Mouse (Mus musculus): ENCODE measurements around the gene Cog4. TPM values are rescaled to one million over a fixed set of nuclear protein-coding genes. Genes with fewer than 3 reads are reported as not detected.

Gene Cog4
- polyA plus RNA-seq (2015; fragmentation: Nextera tagmentation; extraction: Ambion mirVana) = 73.9 and 74.9 TPM in 2 replicates

DNA sequence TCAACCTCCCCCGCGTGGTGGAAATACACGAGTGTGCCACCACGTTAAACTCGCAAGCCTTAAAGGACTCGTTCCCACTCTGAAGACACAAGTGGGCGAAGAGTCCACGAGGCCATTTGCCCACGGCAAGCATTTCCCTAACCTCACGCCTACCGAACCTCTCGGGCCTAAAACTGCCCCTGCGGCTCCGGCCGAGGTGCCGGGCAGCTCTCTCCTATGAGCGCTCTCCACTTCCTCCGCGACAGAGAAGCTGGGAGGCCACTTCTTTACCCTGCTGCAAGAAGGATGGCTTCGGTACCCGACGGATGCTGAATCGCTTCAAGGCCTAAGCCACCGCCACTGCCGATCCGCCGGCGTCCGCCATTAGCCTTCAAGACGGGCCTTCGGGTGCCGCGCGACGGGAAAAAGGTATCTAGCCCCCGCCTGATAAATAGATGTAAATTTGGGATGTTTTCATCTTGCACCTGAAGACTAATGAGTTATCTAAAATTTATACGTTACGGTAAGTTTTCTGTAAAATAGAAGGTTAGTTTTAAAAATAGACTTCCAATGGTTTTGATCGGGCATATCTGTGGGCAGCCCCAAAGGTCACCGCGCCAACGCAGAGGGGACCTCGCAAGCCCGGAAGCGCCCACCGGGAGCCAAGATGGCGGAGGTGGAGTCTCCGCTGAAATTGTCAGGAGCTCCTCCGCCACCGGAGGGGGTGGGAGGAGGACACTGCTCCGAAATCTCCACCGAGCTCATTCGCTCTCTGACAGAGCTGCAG is at the start of gene Cog4, which contains the start of gene Sf3b3:
Cog4 (plus strand) TSS at position 196 of the 766 bp plus-strand sequence.
Sf3b3 (minus strand) TSS at position 383 of the 766 bp plus-strand sequence.
- H3K27ac ChIP-seq (ENCODE audit: low read length) = peak within 1 kb of the TSS; percentile 75
- no peaks in the 10 kb centered on the region for H3K9me3 ChIP-seq (ENCODE audit: control insufficient read depth, low read length)
- peak within 1 kb of the TSS; percentile 69 for H3K4me3 ChIP-seq (ENCODE audit: low read length)
- peak within 1 kb of the TSS; percentile 92 for H3K9ac ChIP-seq (ENCODE audit: low read length)
- under 1% methylated on average over 53 of the region's 53 CpGs for WGBS
- H3K27me3 ChIP-seq (ENCODE audit: control insufficient read depth, insufficient read depth, low read depth, low read length) = no peaks in the 10 kb centered on the region
- peaks cover 21% of the 10 kb centered on the region for H3K4me1 ChIP-seq (replicated peaks; ENCODE audit: control insufficient read depth, insufficient read depth, low read length)
- peak within 1 kb of the TSS; percentile 85 for H3K4me2 ChIP-seq (ENCODE audit: low read depth, low read length)
- ATAC-seq (ENCODE audit: low read depth) = peak; percentile 89
- H3K36me3 ChIP-seq (ENCODE audit: control insufficient read depth, insufficient read depth, low read length) = peaks cover 27% of the 10 kb centered on the region

DNA sequence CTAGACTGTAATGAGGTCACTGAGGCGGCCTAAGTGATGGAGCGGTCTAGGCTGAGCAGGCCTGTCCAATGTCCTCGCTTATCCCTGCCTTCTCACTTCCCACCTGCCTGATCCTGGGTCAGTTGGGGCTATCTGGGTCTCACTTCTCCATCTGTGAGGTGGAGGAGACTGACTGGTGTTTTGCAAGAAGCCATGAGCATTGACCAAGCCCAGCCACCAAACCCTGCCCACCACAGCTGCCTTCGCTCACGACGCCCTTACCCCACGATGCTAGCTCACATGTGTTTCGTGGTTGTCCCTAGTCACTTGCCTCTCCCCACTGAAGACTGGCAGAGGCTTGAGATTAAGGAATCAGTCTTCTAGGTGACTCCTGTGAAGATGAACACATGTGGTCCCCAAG is 49.3 kb upstream of the Cog4 start:
- H3K27ac ChIP-seq (ENCODE audit: low read length) = no peak overlapping the region
- peaks cover 4% of the 10 kb centered on the region; the same call in 1 of the 2 replicates for H3K9me3 ChIP-seq (ENCODE audit: control insufficient read depth, low read length)
- H3K27me3 ChIP-seq (ENCODE audit: control insufficient read depth, insufficient read depth, low read depth, low read length) = no peaks in the 10 kb centered on the region
- H3K4me2 ChIP-seq (ENCODE audit: low read depth, low read length) = no peak overlapping the region
- H3K36me3 ChIP-seq (ENCODE audit: control insufficient read depth, insufficient read depth, low read length) = no peaks in the 10 kb centered on the region
- peaks cover 15% of the 10 kb centered on the region for H3K4me1 ChIP-seq (replicated peaks; ENCODE audit: control insufficient read depth, insufficient read depth, low read length)
- 90% methylated on average over 8 of the region's 8 CpGs for WGBS
- H3K4me3 ChIP-seq (ENCODE audit: low read length) = no peak overlapping the region
- ATAC-seq (ENCODE audit: low read depth) = no peak
- H3K9ac ChIP-seq (ENCODE audit: low read length) = no peak overlapping the region

DNA sequence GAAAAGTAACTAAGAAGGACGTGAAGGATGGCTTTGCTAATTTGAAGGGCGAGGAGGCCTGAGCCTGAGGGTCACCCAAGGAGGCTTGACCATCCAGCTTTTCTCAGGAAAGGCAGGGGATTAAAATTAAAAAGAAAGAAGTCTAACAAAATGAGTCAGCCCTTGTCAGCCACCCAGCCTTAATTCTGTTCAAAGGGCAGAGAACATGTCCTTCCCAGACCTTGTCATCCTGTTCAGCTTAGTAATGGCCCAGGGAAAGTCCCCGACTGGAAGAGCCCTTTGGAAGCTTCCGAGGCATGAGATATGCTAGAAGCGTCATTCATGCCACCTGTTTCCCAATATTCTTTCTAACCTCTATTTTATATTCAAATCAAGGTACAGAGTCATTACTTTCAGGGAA is 43.4 kb upstream of the Cog4 start:
- ATAC-seq (ENCODE audit: low read depth) = no peak
- 86% methylated on average over 5 of the region's 5 CpGs for WGBS
- Histone ChIP-seq H3K4me1 (replicated peaks; ENCODE audit: control insufficient read depth, insufficient read depth, low read length) (no peaks in the 10 kb centered on the region; the same call in 1 of the 2 replicates), H3K27ac (ENCODE audit: low read length) (no peak overlapping the region), H3K4me2 (ENCODE audit: low read depth, low read length) (no peak overlapping the region), H3K9me3 (ENCODE audit: control insufficient read depth, low read length) (no peaks in the 10 kb centered on the region), H3K27me3 (ENCODE audit: control insufficient read depth, insufficient read depth, low read depth, low read length) (no peaks in the 10 kb centered on the region), H3K4me3 (ENCODE audit: low read length) (no peak overlapping the region), H3K9ac (ENCODE audit: low read length) (no peak overlapping the region), H3K36me3 (ENCODE audit: control insufficient read depth, insufficient read depth, low read length) (no peaks in the 10 kb centered on the region)

DNA sequence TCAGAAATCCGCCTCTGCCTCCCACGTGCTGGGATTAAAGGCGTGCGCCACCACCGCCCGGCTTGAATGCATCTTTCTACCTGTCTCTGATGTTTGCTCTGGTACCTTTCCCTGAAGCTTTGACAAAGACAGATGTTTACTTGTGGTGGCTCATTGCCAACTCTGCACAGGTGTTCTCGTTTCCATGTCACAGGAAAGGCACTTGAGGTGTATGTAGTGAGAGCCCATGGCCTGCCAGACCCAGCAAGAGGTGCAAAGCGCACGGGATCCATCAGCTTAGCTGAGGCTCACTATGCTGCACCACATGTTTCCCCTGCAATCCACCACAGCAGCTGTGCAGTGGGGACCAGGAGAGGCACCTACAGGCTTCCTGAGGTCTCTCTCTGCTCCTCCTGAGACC is 42.5 kb upstream of the Cog4 start:
- 77% methylated on average over 9 of the region's 9 CpGs for WGBS

DNA sequence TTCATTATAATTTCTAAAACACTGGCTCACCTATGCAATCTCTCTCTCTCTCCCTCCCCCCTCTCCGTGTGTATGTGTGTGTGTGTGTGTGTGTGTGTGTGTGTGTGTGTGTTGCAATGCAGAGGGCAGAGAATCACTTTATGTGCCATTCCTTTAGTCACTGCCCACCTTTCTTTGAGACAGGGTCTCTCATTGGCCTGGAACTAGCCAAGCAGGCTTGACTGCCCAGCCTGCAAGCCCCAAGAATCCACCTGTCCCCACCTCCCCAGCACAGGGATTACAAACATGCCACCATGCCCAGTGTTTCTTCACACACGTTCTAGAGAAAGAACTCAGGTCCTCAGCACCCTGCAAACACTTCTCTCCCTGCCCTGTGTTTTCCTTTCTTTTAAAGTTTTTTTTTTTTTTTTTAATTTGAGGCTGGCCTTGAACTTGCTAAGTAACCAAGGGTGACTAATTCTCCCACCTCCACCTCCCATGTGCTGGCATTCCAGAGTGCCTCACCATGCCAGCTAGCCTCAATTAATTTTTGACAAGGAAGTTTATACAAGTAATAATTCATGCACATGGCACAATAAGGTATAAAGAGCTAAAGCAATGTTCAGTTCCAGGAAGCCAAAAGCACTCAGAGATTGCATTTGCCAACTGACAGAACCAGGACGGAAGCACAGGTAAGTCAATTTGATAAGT is 41.4 kb upstream of the Cog4 start:
- no peak overlapping the region; the same call in 1 of the 2 replicates for H3K4me2 ChIP-seq (ENCODE audit: low read depth, low read length)
- ATAC-seq (ENCODE audit: low read depth) = peak; percentile 37; the same call in 1 of the 2 replicates

More for the DNA sequence above, 42.5 kb upstream of the Cog4 start:
- Histone ChIP-seq H3K4me3 (ENCODE audit: low read length) (no peak overlapping the region), H3K4me1 (replicated peaks; ENCODE audit: control insufficient read depth, insufficient read depth, low read length) (peaks cover 6% of the 10 kb centered on the region), H3K27ac (ENCODE audit: low read length) (no peak overlapping the region), H3K4me2 (ENCODE audit: low read depth, low read length) (no peak overlapping the region), H3K27me3 (ENCODE audit: control insufficient read depth, insufficient read depth, low read depth, low read length) (no peaks in the 10 kb centered on the region), H3K36me3 (ENCODE audit: control insufficient read depth, insufficient read depth, low read length) (no peaks in the 10 kb centered on the region), H3K9ac (ENCODE audit: low read length) (no peak overlapping the region), H3K9me3 (ENCODE audit: control insufficient read depth, low read length) (no peaks in the 10 kb centered on the region)
- no peak for ATAC-seq (ENCODE audit: low read depth)

DNA sequence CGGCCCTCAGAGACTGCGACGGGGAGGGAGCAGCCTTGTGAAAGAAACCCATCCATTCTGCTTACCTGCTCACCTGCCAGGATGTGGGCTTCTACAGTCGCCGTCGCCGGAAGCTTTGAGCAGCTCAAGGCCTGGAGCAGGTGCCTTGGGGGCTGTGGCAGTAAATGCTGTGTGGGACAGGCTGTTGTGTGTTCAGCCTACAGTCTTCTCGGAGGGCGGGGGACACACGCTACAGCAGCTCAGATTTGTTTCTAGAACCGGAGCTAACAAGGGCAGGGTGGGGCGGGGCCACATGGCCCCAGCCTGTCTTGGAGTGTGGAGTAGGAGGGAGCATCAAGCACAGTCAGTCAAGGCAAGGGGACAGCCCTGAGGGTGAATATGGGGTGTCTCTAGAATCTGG is 40.7 kb upstream of the Cog4 start, which contains the start of gene Il34:
Il34 (minus strand) TSS at position 256 of the 400 bp plus-strand sequence.
- WGBS = 19% methylated on average over 12 of the region's 12 CpGs
- H3K9me3 ChIP-seq (ENCODE audit: control insufficient read depth, low read length) = no peaks in the 10 kb centered on the region
- H3K4me3 ChIP-seq (ENCODE audit: low read length) = peak within 1 kb of the TSS; percentile 31
- H3K9ac ChIP-seq (ENCODE audit: low read length) = peak within 1 kb of the TSS; percentile 49; the same call in 1 of the 2 replicates
- H3K27ac ChIP-seq (ENCODE audit: low read length) = peak within 1 kb of the TSS; percentile 71
- H3K4me2 ChIP-seq (ENCODE audit: low read depth, low read length) = peak within 1 kb of the TSS; percentile 42
- H3K4me1 ChIP-seq (replicated peaks; ENCODE audit: control insufficient read depth, insufficient read depth, low read length) = peaks cover 14% of the 10 kb centered on the region
- H3K27me3 ChIP-seq (ENCODE audit: control insufficient read depth, insufficient read depth, low read depth, low read length) = no peaks in the 10 kb centered on the region
- peaks cover 16% of the 10 kb centered on the region for H3K36me3 ChIP-seq (ENCODE audit: control insufficient read depth, insufficient read depth, low read length)
- peak; percentile 19 for ATAC-seq (ENCODE audit: low read depth)

More for the DNA sequence above, 41.4 kb upstream of the Cog4 start:
- Histone ChIP-seq H3K4me1 (replicated peaks; ENCODE audit: control insufficient read depth, insufficient read depth, low read length) (peaks cover 14% of the 10 kb centered on the region), H3K27ac (ENCODE audit: low read length) (peak overlapping the region; percentile 71), H3K9me3 (ENCODE audit: control insufficient read depth, low read length) (no peaks in the 10 kb centered on the region), H3K9ac (ENCODE audit: low read length) (no peak overlapping the region), H3K36me3 (ENCODE audit: control insufficient read depth, insufficient read depth, low read length) (peaks cover 9% of the 10 kb centered on the region), H3K27me3 (ENCODE audit: control insufficient read depth, insufficient read depth, low read depth, low read length) (no peaks in the 10 kb centered on the region), H3K4me3 (ENCODE audit: low read length) (no peak overlapping the region; the same call in 1 of the 2 replicates)
- 34% methylated on average over 3 of the region's 3 CpGs for WGBS

DNA sequence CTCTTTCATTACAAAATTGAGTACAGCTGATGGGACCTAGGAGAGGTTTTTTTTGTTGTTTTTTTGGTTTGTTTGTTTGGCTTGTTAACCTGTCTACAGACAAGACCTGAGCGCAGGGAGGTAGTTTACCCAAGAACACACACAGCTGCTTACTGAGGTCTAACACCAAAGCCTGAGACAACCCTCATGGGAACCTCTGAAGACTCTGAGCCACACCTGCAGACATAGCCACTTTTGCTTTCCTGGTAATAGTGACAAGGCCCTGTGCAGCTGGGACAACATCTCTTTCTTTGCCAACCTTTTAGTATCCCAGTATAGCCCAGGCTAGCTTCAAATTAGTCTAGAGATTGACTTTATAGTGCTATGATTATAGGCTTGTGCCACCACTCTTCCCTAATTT is 40.3 kb upstream of the Cog4 start:
- Histone ChIP-seq H3K9me3 (ENCODE audit: control insufficient read depth, low read length) (no peaks in the 10 kb centered on the region), H3K27ac (ENCODE audit: low read length) (no peak overlapping the region), H3K4me3 (ENCODE audit: low read length) (no peak overlapping the region), H3K9ac (ENCODE audit: low read length) (no peak overlapping the region), H3K4me1 (replicated peaks; ENCODE audit: control insufficient read depth, insufficient read depth, low read length) (peaks cover 14% of the 10 kb centered on the region), H3K27me3 (ENCODE audit: control insufficient read depth, insufficient read depth, low read depth, low read length) (no peaks in the 10 kb centered on the region), H3K36me3 (ENCODE audit: control insufficient read depth, insufficient read depth, low read length) (peaks cover 20% of the 10 kb centered on the region), H3K4me2 (ENCODE audit: low read depth, low read length) (no peak overlapping the region)
- WGBS = 73% methylated on average over 1 of the region's 1 CpGs
- ATAC-seq (ENCODE audit: low read depth) = no peak

DNA sequence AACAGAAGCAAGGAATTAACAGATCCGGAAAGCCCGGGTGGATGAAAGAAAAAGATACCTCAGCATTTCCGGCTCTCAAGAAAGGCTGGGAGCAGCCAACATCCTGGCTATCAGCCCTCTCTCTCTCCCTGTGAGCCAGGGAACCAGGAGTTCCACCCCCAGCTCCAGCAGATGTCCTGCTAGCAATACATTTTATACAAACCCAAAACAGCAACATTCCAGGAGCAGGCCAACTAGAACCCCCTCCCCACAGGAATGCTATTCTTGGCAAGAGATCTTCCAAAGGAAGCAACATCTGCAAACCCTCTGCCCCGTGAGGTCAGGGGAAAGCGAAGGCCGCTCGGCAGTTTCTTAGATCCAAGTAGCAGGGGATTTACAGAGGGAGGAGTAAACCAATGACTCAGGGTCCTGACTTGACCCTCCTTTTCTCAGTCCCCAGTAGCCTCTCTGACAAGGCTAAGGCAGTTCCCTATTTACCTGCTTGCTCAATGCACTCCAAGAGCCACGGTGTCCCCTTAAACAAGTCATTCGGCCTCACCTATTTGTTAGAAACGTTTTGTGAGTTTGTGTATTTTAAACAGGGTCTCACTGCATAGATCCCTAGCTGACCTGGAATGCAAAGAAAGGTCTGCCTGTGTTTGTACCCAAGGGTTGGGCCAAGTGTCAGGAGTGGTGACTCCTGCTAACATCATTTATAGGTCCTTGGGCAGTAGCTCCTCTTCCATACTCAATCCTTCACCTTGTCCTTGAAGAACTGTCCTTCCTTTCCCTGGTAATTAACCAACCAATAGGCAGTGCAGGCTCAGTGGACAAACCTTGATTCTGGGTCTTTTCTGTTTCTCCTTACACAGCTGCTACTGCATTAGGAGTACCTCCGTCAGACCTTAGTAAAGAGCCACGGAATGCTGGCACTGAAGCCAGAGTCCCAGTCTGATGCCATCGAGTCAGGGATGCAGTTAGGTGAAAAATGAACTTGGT is 37.6 kb upstream of the Cog4 start:
- no peaks in the 10 kb centered on the region for H3K27me3 ChIP-seq (ENCODE audit: control insufficient read depth, insufficient read depth, low read depth, low read length)
- H3K4me3 ChIP-seq (ENCODE audit: low read length) = no peak overlapping the region
- peaks cover 44% of the 10 kb centered on the region for H3K36me3 ChIP-seq (ENCODE audit: control insufficient read depth, insufficient read depth, low read length)
- H3K4me2 ChIP-seq (ENCODE audit: low read depth, low read length) = no peak overlapping the region
- H3K9ac ChIP-seq (ENCODE audit: low read length) = no peak overlapping the region
- peaks cover 14% of the 10 kb centered on the region for H3K4me1 ChIP-seq (replicated peaks; ENCODE audit: control insufficient read depth, insufficient read depth, low read length)
- 37% methylated on average over 13 of the region's 13 CpGs for WGBS
- no peaks in the 10 kb centered on the region for H3K9me3 ChIP-seq (ENCODE audit: control insufficient read depth, low read length)
- peak; percentile 79 for ATAC-seq (ENCODE audit: low read depth)
- H3K27ac ChIP-seq (ENCODE audit: low read length) = peak overlapping the region; percentile 75
